Mouse (Mus musculus) MN1 (cell line): ENCODE measurements at regions not wholly inside any gene's neighbourhood (a gene's known extent, or its start where the extent isn't known, plus 50 kb on each side); places are given as distances from the start of the nearest gene placed in this dataset.
"Not testable (repeated sequence)": the region's sequence is repeated elsewhere in the genome, so short reads cannot be mapped to it uniquely, and the experiment has no call there.

ENCODE experiments used
- DNase-seq: peaks from one replicate; pipeline ENCODE4 v3.0.0-alpha.2; 2016; ENCODE audit warnings: low spot score

DNA sequence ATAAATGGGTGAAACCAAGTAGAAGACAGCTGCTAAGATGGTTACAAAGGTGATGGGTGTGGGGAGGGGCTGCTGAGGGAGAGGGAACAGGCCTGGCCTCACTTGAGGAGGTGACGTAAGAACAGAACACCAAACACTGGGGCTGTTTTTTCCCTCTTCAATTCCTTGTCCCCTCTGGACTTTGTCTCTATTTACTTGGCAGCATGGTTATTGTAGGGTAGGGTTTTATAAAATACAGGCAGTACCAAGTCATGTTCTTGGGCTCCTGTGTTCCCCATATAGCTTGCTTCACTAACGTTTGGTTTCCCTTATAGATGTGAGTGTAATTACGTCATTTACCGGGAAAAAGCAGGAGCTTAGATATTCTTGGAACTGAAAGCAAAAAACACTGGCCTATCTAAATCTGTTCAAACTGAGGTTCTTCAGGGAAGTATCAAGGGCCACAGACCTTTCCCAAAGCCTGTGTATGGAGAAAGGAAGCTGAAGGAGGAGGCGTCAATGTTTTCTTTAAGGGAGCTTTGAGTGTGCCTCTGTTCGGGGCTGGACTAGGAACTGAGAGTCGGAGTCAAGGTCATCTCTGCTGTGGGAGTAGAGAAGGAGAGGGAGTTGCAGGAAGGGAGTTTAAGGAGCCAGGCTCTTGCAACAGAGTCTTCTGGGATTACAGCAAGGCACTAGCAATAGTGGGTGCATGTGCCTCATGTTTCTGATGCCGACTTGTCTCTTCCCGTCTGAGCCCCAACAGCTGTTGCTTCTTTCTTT is 85.1 kb upstream of the Atp1b1 start:
- DNase-seq, result no peak

DNA sequence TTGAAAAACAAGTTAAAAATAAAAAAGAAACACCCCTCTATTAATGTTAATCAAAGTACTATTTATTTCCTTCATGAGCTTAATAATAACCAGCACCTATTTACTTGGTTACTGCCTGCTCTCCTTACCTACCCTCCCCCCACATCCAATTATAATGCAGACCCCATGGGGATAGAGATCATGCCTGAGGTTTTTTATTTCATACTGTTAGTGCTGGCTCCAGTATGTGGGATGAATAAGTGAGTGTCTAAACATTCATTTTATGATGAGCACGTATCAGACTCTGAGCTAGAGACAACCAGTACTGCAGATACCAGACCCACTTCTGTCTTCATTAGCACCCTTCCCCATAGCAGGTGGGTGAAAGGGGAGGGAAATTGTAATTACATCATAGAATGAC is 83.6 kb upstream of the Atp1b1 start:
- no peak for DNase-seq

DNA sequence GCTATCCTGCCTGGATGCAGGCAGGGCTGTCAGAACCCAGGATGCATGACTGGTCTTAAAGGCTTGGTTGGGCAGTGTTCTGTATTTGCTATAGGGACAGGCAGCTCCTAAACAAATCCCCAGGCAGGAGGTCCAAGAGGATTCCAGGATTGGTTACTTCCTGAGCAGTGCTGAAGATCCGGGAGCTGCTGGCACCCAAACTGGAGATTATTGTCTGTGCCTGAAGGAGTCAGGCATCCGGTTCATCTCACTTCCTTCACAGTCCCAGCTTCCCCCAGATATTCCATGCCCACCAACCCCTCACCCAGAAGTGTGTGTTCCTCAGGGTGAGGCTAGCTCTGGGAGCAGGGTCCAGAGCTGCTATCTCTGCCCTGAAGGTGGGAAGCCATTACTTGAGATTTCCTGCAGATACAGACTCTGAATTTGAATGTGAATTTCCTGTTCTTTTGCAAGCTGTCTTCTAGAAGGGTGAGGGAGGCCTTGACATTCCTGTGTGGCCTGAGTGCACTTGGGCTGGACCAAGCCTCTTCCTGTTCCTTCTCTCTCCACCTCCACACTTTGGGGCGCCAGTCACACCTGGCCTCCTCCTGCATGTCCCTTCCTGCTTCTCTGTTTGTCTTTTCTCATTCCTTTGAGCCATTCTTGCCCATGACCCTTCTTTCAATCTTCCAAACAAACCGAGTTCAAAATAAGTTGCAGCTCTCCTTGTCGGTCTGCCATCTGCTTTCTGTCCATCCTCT is 80.3 kb upstream of the Atp1b1 start:
- DNase-seq, result no peak

DNA sequence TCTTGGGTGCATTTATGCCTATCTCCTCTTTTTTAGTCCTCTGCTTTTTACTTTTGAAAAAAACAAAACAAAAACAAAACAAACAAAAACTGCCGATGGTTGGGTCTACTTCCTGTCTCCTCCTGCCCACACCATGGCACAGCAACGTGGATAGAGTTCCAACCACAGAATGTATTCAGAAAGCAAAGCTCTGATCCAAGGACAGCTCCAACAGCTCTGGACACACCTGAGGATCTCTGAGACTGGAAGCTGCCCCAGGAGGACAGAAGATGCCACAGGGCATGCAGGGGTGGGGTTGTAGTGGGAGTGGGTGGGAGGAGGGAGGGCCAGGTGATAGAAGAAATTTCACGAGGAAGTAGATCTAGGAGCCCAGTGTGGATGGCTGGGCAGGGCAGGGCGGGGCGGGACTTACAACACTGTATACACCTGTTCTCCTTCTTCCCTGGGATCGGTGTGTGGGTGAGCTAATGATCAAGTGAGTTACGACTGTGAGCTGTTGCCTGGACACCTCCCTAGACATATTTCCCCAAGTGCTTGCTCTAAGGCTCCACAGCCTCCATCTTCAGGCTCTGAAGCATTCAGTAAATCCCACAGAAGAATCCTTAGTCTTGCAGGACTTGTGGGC is 79.3 kb upstream of the Atp1b1 start:
- no peak for DNase-seq

DNA sequence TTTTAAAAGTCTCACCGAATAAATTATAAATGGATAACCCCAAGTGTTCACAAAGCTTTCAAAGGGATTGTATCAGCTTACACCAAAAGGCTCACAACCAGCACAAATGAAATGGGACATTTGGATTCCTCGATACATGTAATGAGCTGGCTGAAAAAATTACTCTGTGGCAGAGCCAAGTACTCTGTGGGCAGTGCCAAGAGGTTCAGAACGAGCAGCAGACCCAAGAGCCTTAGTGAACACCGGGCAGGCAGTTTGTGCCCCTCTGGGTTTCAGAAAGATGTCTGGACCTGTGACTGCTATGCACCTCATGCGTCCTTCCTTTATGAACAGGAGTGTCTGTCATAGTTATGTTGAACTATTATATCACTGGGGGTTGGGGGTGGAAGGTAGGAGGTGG is 74.0 kb upstream of the Atp1b1 start:
- DNase-seq, result no peak

DNA sequence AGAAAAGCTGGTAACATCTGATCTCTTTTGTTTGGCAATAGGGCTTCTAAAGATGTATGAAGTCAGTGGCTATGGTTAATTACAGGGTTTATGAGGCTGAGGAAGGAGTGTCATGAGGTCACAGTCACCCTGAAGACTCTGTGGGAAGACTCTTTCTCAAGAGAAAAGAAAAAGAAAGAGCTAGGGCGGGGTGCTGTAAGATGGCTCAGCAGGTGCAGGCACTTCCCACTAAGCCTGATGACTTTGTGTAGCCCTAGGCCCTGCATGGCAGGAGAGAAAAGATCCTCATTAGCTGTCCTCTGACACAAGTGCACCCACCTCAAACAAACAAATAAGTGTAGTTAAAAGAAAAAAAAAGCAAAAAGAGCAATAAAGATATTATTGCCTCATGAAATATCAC is 73.6 kb upstream of the Atp1b1 start:
- no peak for DNase-seq

DNA sequence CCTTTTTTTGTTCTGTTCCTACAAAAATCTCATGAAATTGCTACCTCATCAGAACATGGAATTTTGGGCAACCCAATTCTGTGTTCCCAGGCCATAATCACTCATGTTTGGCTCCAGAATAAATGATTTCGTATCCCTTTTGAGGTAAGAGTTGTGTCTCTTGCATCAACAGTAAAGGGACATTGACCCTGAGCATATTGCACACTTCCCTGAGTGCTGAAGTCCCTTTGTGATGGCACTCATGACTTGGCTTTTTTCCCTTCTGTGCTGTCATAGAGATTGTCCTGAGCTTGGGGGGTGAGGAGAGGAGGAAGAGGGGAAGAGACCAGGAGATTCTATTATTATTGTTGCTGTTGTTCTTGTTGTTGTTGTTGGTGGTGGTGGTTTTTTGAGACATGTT is 68.6 kb upstream of the Atp1b1 start:
- no peak for DNase-seq

DNA sequence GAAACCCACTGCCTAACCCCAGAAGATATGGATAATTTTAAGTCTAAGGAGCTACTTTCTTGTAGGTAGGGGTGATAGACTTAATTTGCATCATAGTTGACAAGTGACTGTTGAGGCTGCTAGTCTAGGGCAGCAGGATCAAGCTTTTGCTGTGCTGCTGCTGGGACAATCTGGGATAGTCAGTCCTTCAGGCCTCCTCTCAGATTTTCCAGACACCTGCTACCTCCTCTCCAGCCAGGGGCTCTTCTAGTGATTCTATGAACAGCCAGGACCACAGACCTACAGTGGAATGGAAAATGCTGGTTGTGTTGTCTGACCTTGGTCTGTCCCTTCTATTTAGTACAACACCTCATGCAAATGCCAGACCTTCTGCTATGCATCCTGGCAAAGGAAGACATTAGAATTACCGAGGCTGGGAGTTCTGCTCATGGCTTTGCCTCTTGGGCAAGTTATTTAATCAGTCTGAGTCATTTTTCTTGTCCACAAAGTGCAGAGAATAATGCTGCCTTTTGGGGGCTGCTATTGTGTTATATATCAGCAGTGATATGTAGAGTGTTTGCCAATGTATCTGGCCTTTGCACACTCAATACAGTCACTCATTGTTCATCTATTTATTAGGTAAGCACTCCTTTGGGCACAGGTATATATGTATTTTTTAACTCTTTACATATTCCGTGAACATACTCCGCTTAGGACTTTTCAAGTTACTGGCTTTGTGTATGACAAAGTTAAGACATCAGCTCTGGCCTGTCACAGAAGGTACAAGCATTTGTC is 64.4 kb upstream of the Atp1b1 start:
- DNase-seq, result no peak

DNA sequence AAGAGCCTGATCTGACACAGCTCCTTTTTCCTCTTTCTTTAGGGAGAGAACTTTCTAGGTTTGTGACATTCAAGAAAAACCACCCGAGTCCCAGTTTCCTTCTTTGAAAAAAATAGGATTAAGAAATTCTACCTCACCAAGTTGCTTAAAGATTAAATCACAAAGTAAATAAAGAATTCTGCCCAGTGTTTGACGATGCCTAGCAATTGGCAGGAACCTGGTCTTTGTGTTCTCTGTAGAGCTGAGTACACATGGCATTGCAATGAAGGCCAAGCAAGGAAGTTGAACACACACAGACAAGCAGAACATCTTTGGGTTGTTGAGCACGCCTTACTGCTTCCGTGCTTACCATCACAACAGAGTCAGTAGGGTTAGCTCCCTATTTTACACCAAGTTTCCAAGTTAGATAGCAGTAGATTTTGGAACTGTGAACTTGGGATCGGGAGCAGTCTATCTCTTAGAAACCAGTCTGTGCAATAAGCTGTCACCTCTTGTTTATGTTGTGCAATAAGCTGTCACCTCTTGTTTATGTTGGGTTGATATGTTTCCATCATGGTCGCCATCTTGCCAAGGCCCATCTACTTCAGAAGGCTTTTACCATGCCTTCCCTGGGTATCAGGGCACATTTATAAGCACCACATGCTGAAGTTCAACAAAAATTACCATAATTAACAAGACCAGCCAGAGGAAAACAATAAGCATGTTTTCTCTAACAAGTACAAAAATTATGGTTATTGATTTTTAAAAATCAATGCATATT is 63.4 kb upstream of the Atp1b1 start:
- no peak for DNase-seq

DNA sequence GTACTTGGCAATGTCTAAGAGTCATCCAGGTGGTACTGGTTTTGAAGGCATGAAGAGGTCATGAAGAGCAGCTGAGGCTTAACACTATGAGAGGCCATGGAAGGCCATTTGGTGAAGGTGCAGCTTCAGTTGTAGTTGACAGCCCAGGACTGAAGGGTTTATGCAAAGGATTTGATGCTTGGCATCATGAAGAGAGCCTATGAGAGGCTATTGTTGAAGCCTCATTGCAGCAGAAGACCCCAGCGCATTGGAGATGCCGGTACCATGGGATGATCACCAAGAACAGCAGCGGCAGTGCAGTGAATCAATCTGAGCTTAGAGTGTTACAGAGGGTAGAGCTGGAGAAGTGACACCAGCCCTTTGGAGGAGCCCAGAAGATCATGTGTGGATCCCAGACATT is 60.7 kb upstream of the Atp1b1 start:
- no peak for DNase-seq

DNA sequence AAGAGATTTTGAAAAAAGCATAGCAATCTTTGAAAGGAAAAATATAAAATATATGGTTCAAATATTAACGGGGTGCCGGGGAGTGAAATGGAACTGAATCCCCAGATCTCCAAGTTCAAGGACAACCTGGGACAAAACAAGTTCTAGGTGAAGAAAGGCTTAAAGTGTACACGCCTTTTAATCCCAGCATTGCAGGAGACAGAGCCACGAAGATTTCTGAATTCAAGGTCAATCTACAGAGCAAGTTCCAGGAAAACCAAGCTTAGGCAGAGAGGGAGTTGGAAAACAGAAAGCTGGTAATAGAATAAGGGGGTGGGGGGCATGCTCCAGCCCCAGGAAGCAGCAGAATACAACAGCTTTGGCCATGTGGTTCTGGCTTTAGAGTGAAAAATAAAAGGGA is 60.2 kb upstream of the Atp1b1 start:
- DNase-seq, result no peak

DNA sequence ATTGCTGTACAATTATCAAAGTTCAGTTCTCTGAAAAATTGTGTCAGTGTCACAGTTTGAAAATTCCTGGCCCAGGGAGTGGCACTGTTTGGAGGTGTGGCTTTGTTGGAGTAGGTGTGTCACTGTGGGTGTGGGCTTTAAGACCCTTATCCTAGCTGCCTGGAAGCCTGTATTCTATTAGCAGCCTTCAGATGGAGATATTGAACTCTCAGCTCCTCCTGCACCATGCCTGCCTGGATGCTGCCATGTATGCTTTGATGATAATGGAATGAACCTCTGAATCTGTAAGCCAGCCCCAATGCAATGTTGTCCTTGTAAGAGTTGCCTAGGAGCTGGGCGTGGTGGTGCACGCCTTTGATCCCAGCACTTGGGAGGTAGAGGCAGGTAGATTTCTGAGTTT is 59.2 kb upstream of the Atp1b1 start:
- DNase-seq, result not testable (repeated sequence)

DNA sequence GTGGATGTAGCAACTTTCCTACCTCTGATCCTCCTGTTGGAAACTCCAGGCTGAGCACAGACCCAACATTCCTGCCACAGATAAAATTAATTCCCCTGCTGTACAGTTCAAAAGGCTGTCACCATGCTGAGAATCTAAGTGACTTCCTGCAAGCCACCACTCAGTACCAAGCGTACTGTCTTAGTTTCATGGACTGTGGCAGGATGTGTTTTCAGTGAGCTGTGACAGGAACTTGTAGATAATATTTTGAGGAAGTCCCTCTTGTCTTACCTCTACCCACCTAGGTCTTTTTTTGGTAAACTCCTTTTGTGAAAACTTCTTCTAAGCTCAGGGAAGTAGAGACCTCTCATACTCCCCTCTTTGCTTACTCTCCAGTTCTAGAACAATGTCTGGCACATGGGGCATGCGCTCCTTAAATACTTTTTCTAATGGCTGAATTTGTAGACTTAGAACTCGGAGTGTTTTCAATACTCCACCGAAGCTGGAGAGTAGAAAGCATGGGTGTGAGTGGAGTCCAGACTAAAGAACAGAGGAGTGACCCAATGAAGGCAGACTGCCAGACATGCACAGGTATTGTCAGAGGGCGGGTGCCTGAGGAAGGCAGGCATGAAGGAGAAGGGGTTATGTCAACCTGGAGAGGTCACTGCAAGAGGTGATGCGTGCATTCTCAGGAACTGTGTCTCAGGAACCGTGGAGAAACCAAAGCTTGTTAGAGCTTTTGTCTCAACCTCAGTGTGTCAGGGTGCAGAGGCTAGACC is 53.7 kb upstream of the Atp1b1 start:
- no peak for DNase-seq

DNA sequence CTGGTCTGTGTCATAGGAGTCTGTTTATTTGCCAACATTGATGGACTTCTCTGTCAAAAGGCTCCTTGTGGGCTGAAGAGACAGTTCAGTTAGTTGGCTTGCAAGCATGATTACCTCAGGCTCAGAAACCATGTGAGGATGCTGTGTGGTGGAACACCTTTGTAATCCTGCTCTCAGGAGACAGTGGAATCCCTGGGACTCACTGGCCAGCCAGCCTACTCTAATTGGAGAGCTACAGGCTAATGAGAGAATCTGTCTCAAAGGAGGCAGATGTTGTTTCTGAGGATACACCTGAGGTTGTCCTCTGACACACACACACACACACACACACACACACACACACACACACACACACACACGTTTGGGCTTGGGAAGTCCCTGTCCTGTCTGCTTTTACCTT is 51.1 kb upstream of the Atp1b1 start:
- DNase-seq, result no peak

DNA sequence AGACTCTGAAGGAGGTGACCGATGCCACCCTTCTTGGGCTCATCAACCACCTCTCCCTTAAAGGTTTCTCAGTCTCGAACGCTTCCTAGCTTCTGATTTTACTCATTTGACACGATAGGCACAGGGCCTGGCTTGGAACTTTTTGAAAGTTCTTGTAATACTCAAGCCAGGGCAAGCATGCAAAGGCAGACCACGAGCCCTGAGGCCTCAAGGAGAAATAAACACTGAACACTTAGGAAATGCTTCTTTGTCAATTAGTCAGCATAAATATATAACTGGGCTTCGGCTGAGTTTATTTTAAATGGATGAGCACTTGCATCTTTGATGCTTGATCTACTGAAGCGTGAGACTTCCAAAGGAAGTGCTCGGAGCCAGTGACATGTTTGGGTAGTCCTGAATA is 50.4 kb upstream of the Atp1b1 start:
- DNase-seq, result no peak

DNA sequence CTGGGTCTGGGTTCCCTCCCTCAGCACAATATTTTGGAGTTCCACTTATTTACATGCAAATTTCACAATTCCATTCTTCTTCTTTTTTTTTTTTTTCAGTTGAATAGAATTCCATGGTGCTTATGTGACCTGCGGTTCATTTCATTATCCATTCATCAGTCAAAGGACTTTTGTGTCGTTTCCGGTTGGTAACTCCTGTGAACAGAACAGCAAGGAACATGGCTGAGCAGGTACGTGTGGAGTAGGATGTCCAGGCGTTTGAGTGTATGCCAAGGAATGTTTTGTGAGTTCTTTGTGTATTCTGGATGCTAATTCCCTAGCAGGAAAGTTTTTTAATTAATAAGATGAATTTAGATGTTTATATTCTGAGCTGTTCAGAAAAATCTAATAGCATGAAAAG is 50.0 kb upstream of the Atp1b1 start:
- DNase-seq, result no peak
